Mouse (Mus musculus) CH12.LX (cell line): ENCODE measurements at regions not wholly inside any gene's neighbourhood (a gene's known extent, or its start where the extent isn't known, plus 50 kb on each side); places are given as distances from the start of the nearest gene placed in this dataset.

Experiments
- CTCF ChIP-seq, 2 experiments: IDR thresholded peaks in 1 of 2; conservative IDR thresholded peaks in 1 of 2; 2 replicates each; pipeline ENCODE4 v1.5.1; 2011 to 2012; ENCODE audit warnings: low read depth in 2 of 2, low read length in 2 of 2, improper control_type of control experiment in 1 of 2, inconsistent platforms in 1 of 2, mild to moderate bottlenecking in 1 of 2, moderate library complexity in 1 of 2
- MAFK ChIP-seq: IDR thresholded peaks from 2 replicates; pipeline ENCODE4 v1.6.1; 2011; ENCODE audit warnings: low read length, improper control_type of control experiment; ENCODE audit not compliant: insufficient replicate concordance
- UBTF ChIP-seq: IDR thresholded peaks from 2 replicates; pipeline ENCODE4 v1.6.1; 2012; ENCODE audit warnings: low read depth, mild to moderate bottlenecking, inconsistent platforms, low read length, improper control_type of control experiment, moderate library complexity

DNA sequence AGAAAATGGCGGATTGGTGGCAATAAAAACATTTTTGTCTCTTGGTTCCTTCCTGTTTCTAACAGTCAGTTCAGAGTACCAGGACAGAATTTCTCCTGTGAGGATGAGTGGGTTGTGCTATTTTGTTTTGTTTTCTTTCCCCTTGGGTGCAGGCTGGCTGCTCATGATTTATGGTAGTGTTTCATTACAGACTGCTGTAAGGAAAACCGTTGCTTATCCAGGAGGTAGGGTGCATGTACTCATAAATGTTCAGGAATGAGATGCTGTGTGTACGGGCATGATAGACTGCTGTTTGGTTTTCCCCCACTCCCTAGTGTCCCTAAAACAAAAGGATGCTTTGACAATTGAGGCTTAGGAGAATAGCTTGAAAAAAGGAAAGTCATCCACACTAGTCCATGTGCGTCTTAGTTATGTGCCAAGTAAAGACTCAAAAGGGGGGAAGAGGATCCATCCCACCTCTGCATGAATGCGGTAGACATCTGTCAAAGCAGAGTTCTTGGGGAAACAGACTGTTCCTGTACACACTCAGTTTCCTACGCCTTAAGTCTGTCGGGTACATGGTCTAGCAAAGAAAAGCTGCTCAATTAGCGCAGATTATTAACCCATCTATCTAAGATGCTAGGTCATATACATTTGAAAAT, 158.9 kb upstream of the Arid1b start:
- TF ChIP-seq MAFK (no peak), CTCF (conservative IDR thresholded peaks at IDR 0.05 in 1 of 2, IDR thresholded peaks at IDR 0.05 in 1 of 2; ENCODE audit: low read depth in 2 of 2, low read length in 2 of 2) (no peak), UBTF (no peak)
